Mouse (Mus musculus): ENCODE results near the gene Vezt.

The Vezt gene

GRCm38 (mm10) chr10:93950991-93951390 lies 84.6 kb downstream of the Vezt start:
- no peak for DNase-seq (ENCODE audit: low spot score in 2 of 2)

GRCm38 (mm10) chr10:93949921-93950320 lies 85.7 kb downstream of the Vezt start:
- DNase-seq (ENCODE audit: low spot score in 2 of 2), result no peak

- no peak for DNase-seq (ENCODE audit: low spot score in 2 of 2)
These were observed 89.6 kb downstream of the Vezt start for GRCm38 (mm10) chr10:93945843-93946499.

GRCm38 (mm10) chr10:93945364-93945763 lies 90.3 kb downstream of the Vezt start:
- no peak for DNase-seq (ENCODE audit: low spot score in 2 of 2)

GRCm38 (mm10) chr10:93944241-93944640 lies 91.4 kb downstream of the Vezt start:
- DNase-seq (ENCODE audit: low spot score in 2 of 2), result no peak

- no peak for DNase-seq (ENCODE audit: low spot score in 2 of 2)
These were observed 95.3 kb downstream of the Vezt start for GRCm38 (mm10) chr10:93940279-93940678.

- DNase-seq (ENCODE audit: low spot score in 2 of 2), result no peak
These were observed 95.9 kb downstream of the Vezt start for GRCm38 (mm10) chr10:93939676-93940075.

- no peak for DNase-seq (ENCODE audit: low spot score in 2 of 2)
These were observed 96.8 kb downstream of the Vezt start for GRCm38 (mm10) chr10:93938844-93939271.

- DNase-seq (ENCODE audit: low spot score in 2 of 2), result peak in 1 of 2 experiments; percentile 29
These were observed 101.6 kb downstream of the Vezt start for GRCm38 (mm10) chr10:93933980-93934379.

GRCm38 (mm10) chr10:93932861-93933260 lies 102.8 kb downstream of the Vezt start:
- DNase-seq (ENCODE audit: low spot score in 2 of 2), result no peak

GRCm38 (mm10) chr10:93932020-93932419 lies 103.6 kb downstream of the Vezt start:
- DNase-seq (ENCODE audit: low spot score in 2 of 2), result no peak

- no peak for DNase-seq (ENCODE audit: low spot score in 2 of 2)
These were observed 104.2 kb downstream of the Vezt start for GRCm38 (mm10) chr10:93931431-93931830.

- DNase-seq (ENCODE audit: low spot score in 2 of 2), result no peak
These were observed 105.3 kb downstream of the Vezt start for GRCm38 (mm10) chr10:93930236-93930824.

- no peak for DNase-seq (ENCODE audit: low spot score in 2 of 2)
These were observed 111.0 kb downstream of the Vezt start for GRCm38 (mm10) chr10:93924666-93925065.

GRCm38 (mm10) chr10:93921160-93921559 lies 114.5 kb downstream of the Vezt start:
- DNase-seq (ENCODE audit: low spot score in 2 of 2), result no peak

- DNase-seq (ENCODE audit: low spot score in 2 of 2), result no peak
These were observed 116.4 kb downstream of the Vezt start for GRCm38 (mm10) chr10:93919227-93919626.

GRCm38 (mm10) chr10:93918701-93919100 lies 116.9 kb downstream of the Vezt start:
- no peak for DNase-seq (ENCODE audit: low spot score in 2 of 2)

GRCm38 (mm10) chr10:93918087-93918486 lies 117.5 kb downstream of the Vezt start:
- DNase-seq (ENCODE audit: low spot score in 2 of 2), result no peak

GRCm38 (mm10) chr10:93916778-93917177 lies 118.8 kb downstream of the Vezt start:
- no peak for DNase-seq (ENCODE audit: low spot score in 2 of 2)

GRCm38 (mm10) chr10:93915531-93916275 lies 119.9 kb downstream of the Vezt start:
- DNase-seq (ENCODE audit: low spot score in 2 of 2), result no peak

GRCm38 (mm10) chr10:93913525-93913924 lies 122.1 kb downstream of the Vezt start:
- no peak for DNase-seq (ENCODE audit: low spot score in 2 of 2)

- no peak for DNase-seq (ENCODE audit: low spot score in 2 of 2)
These were observed 122.7 kb downstream of the Vezt start for GRCm38 (mm10) chr10:93912917-93913316.
